Mouse (Mus musculus) adrenal gland, adult 18-20 months (tissue): Measurements from ENCODE around the gene D17Wsu92e. TPM values are rescaled to one million over a fixed set of nuclear protein-coding genes. Genes with fewer than 3 reads are reported as not detected.

Experiments used
- DNase-seq, 2 experiments: peaks; one replicate each; pipeline ENCODE4 v3.0.0; 2021 to 2022; ENCODE audit warnings: low spot score in 2 of 2
- total RNA-seq, 2 experiments: library from RNA; stranded (reverse); gene quantifications; 1 replicate in 1 of 2; 2 replicates in 1 of 2; pipeline ENCODE4 v1.2.3; 2021

D17Wsu92e gene
- total RNA-seq, 2 experiments from 2014 or later = 158 to 188 TPM

GRCm38 (mm10) chr17:27705661-27706060, 114.8 kb downstream of the D17Wsu92e start:
- DNase-seq = no peak

DNA sequence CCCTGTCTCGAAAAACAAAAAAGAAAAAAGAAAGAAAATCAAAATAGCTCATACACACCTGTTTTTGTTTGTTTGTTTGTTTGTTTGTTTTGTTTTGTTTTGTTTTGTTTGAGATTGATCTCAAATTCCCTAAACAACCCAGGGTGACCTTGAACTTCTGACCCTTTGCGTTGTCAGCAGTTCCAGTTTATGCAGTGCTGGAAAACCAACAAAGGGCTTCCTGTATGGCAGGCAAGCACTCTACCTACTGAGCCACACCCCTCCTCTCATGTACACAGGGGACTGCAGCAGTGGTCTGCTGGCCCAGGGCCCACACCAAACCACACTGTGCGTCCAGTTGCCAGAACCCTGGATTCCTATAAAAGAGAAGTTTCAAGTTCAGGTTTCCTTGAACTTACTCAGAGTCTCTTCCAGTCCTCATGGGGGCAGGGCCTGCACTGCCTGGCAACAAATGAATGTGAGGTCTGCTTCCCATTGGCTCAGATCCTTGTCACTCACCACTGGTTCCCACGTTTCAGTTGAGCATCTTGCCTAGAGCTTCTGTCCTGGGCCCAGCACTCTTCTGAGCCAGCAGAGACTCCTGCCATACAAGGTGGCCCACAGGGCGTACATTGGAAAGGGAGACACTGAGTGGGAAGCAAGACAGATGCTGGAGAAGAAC, 116.4 kb downstream of the D17Wsu92e start:
- DNase-seq = no peak

- peak; percentile 54 to 56 for DNase-seq
These were observed 117.9 kb downstream of the D17Wsu92e start for GRCm38 (mm10) chr17:27702518-27702917.

DNA sequence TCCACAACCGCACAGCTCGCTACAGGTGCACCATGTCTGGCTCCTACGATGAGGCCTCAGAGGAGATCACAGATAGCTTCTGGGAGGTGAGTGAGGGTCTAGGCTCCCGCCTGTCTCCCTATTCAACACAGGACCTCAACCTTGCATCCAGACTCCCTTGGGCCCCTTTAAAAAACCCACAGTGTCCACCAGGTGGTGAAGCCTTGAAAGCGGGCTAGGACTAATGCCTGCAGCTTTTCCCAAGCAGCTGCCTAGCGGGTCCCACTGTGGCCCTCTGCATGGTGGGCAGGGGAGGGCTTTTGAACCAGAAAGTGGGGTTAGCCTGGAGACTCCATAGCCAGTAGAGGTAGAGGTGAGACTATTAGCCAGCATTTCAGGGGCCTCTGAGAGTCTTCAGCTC, 118.6 kb downstream of the D17Wsu92e start:
- DNase-seq = no peak

Other genes starting within 250 kb of the D17Wsu92e start
- gene Nudt3, start 197.2 kb downstream of the D17Wsu92e start, total RNA-seq = 100 to 1,000 TPM; 201 to 202 TPM
- not detected for gene RPS10-NUDT3, start 185.4 kb downstream of the D17Wsu92e start, total RNA-seq
- 100 to 1,000 TPM; 930 to 948 TPM for gene Rps10, start 184.0 kb downstream of the D17Wsu92e start, total RNA-seq
- 1 to 10 TPM; 4.9 TPM for gene Pacsin1, start 165.1 kb downstream of the D17Wsu92e start, total RNA-seq
- gene Spdef, start 91.7 kb downstream of the D17Wsu92e start, total RNA-seq = under 1 TPM in 1 of 2 experiments, not detected in 1; 0.27 TPM
- 10 to 100 TPM; 66.1 to 66.6 TPM for gene Snrpc, start 17.5 kb upstream of the D17Wsu92e start, total RNA-seq
- gene Uhrf1bp1, start 35.8 kb upstream of the D17Wsu92e start, total RNA-seq = 10 to 100 TPM; 19.7 to 33.5 TPM
- 10 to 100 TPM; 23.6 to 29.1 TPM for gene Anks1, start 88.7 kb upstream of the D17Wsu92e start, total RNA-seq
- gene Taf11, start 89.2 kb upstream of the D17Wsu92e start, total RNA-seq = 10 to 100 TPM; 27.5 to 27.6 TPM